Mouse (Mus musculus): ENCODE measurements around the gene Ankrd34a.
A peak's percentile ranks its signal among the peaks of the same experiment; 100 is the strongest.

- TF ChIP-seq POLR2A (IDR thresholded peaks at IDR 0.05; ENCODE audit: low read depth, low read length) (0 out of 2 replicates have a peak, but pooled peaks have one; percentile 11), CTCF (IDR thresholded peaks at IDR 0.05; ENCODE audit: borderline replicate concordance, insufficient read depth, low read length) (no peak)
Measured at GRCm38 (mm10) chr3:96559911-96560850, 36.3 kb upstream of the Ankrd34a start.
